Mouse (Mus musculus): ENCODE data around the gene Prkar1b.

- TF ChIP-seq CTCF (IDR thresholded peaks at IDR 0.05; ENCODE audit: low read depth) (no peak), EP300 (optimal IDR thresholded peaks at IDR 0.05) (no peak)
These were observed 100.4 kb downstream of the Prkar1b start for GRCm38 (mm10) chr5:139049367-139049766.

All from stomach, postnatal 0 days (tissue).